Mouse (Mus musculus) gastrocnemius, postnatal 14 days (tissue): Measurements from ENCODE around the gene Odf3l2. TPM values are rescaled to one million over a fixed set of nuclear protein-coding genes. Genes with fewer than 3 reads are reported as not detected.

ENCODE experiments used
- DNase-seq: peaks from one replicate; pipeline ENCODE4 v3.0.0; 2021; ENCODE audit warnings: mixed read lengths
- intact Hi-C: fragments of 180-260 bp; cut with DNase I; formaldehyde crosslinking; loops from one replicate; pipeline ENCODE4 v1.15.1; 2025; ENCODE audit warnings: low total_unique reads
- long read RNA-seq, 2 experiments: library from polyadenylated mRNA; stranded (forward); transcript quantifications; one replicate each; pipeline ENCODE4 v2.0.0; 2021
- total RNA-seq, 2 experiments: library from RNA; stranded (reverse); gene quantifications; 2 replicates each; pipeline ENCODE4 v1.2.3; 2021

Odf3l2 gene
- 10 to 100 TPM in 1 of 2 experiments, 1 to 10 TPM in 1; 1.1 to 12.4 TPM for total RNA-seq
- long read RNA-seq, experiment 1, transcript Odf3l2-201 (4 exons, 1,248 nt): major isoform, 14 of 19 reads
- long read RNA-seq, experiment 1, partial matches to known transcripts: 2 of 19 reads
- long read RNA-seq, experiment 1, other reads (novel, unspliced or antisense): 3 of 19 reads
- long read RNA-seq, experiment 2, transcript Odf3l2-201 (4 exons, 1,248 nt): major isoform, 9 of 10 reads
- long read RNA-seq, experiment 2, partial matches to known transcripts: 0 of 10 reads
- long read RNA-seq, experiment 2, other reads (novel, unspliced or antisense): 1 of 10 reads

DNA sequence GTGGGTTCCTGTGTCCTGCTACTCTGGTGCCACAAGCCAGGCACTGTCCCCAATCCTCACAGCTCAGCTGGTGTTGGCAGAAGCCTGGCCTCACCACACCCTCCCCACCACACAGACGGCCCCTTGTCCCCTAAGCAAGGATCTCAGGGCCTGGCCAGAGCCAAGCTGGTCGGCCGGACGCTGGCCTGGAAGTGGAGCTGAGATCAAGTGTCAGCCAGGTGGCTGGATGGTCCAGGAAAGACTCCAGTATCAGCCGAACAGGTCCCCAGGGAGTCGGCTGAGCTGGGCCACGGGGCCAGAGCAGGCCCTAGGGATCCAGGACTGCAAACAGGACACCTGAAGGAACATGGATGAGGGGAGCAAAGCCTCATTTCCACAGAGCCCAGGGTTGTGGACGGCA, at the start of gene Odf3l2:
Gene Odf3l2 (minus strand): TSS at position 28 of the 400 bp plus-strand sequence.
- intact Hi-C loops: loop anchor here (5.0 kb wide), 1 partner anchor 48 kb away; no protein-coding TSS in a partner anchor
- peak; percentile 69 for DNase-seq

DNA sequence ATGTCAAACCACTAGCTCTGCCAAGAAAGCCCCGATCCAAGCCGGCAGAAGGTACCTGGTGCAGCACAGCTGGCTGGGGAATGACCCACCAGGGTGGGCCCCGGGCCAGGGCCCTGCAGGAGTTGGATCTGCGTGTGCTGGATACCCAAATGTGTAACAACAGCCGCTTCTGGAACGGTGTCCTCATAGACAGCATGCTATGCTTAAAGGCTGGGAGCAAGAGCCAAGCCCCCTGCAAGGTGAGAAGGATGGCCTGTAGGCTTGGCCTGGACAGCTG, 48.8 kb upstream of the Odf3l2 start:
- no peak for DNase-seq
- intact Hi-C loops: loop anchor here (5.0 kb wide), 1 partner anchor 93 kb away; no protein-coding TSS in a partner anchor

DNA sequence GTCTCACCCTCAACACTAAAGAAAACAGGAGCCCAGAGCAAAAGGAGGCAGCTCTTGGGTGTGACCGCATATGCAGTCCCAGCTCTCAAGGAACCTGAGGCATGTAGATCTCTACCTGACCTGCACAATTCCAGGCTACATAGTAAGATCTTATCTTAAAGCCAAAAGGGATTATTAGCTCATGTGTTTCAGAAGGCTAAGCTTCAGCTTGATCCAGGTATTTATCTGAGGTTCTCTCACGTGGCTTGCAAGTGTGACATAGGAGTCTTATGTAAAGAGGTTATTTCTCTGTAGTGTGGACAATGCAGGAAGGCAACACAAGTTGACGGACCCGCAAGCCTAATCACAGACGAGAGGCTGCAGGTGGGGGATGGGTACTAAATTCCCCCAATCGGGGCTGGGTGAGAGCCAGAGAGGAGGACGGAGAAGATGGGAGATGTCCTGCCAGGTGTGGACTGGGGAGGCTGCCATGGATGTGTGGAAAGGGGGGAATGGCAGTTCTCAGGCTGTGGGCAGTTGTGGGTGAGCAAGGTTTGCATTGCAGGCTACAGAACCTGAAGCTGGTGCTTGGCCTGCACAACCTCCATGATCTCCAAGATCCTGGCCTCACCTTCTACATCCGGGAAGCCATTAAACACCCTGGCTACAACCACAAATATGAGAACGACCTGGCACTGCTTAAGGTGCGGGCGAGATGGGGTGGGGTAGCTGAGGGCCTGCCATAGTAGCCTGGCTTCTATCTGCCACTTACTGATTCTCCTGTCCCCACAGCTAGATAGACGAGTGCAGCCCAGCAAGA, 48.2 kb upstream of the Odf3l2 start:
- no peak for DNase-seq
- intact Hi-C loops: loop anchor here (5.0 kb wide), 1 partner anchor 94 kb away; no protein-coding TSS in a partner anchor

DNA sequence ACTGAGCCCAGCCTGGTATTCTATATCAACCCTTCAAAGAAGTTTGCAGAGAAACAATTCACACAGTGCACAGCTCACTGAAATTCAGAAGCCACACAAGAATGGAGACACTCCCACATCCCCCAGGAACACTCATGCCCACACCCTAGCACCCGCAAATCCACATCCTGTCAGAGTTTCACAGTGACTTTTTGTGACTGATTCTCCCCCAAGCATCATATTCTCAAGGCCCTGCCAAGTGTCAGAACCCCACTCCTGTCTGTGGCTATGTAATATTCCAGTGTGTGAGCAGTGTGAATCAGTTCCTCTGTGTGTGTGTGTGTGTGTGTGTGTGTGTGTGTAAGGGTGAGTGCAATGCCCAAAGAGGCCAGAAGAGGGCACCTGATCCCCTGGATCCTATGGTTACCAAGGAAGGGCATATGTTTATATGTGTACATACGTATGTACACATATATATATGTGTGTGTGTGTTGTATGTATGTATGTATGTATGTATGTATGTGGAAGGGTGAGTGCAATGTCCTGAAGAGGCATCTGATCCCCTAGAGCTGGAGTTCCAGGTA, 46.5 kb upstream of the Odf3l2 start:
- no peak for DNase-seq
- intact Hi-C loops: loop anchor here (5.0 kb wide), 1 partner anchor 95 kb away; no protein-coding TSS in a partner anchor

DNA sequence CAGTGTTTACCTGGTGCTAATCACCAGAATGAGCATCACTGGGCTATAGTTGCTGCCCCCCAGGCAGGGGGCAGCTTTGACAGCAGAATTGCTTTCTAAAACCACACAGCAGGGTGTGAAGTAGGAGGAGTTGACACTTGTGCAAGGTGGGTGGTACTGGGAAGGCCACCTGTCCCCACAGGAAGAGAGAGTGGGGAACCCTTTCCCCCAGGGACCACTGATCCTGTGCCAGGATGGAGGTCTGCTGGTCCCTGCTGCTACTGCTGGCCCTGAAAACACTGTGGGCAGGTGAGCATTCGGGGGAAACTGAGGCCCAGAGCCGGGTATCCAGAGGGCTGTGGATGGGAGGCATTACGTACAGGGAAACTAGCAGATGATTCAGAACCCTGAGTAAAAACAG, 43.6 kb upstream of the Odf3l2 start:
- no peak for DNase-seq
- intact Hi-C loops: no loop called here

DNA sequence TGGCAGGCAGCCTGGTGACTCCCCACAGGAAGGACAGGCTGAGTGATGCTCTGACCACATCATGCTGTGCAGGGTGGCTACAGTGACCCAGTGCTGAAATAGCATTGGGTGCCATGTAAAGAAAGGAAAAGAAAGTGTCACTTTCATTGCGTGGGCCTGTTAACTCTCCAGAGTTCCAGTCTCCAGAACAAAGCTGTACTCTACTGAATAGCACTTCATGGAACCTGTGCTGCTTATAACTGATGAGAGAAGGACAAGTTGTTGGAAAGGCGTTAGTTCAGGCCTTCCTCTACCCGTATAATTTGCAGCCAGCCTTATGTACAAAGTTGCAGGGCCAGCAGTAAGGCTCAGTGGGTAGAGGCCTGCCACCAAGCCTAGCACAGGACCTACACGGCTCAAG, 43.2 kb upstream of the Odf3l2 start, which contains the start of gene Gzmm:
Gene Gzmm (plus strand): TSS at position 301 of the 400 bp plus-strand sequence.
- DNase-seq: no peak
- intact Hi-C loops: no loop called here

DNA sequence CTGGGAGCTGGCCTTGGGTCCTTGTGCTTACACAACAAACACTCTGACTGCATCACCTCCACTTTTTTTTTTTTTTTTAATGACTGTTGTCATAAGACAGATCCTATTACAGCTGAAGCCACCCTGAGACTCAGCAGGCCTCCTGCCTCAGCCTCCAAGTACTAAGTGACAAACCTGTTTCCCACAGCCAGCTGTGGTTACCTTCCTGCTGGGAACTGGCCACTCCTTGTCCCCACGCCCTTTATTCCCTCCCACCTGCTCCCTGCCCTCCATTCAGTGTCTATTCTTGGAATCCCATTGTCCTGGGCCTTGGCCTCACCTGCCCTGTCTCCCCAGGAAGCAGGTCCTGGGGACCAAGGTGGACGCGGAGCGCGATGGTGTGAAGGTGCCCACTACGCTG, 42.0 kb upstream of the Odf3l2 start:
- DNase-seq: no peak
- intact Hi-C loops: no loop called here

DNA sequence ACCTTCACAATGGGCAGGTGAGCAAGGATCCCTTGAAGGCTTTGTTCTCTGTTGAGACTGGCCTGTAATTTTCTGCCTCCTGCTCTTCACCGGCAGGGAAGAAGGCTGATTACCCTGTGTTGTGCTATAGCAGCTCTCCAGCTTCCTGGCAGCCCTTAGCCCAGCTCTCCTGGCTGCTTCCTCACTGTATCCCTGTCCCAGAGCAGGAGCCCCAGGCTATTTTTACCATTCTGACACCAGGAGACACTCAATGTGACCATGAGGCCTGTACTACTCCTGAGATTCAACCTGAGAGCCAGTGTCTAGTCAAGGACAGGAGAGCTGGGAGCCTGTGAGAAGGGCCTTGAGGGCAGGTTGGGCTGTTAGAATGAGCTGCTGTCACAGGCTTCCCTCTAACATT, 41.2 kb upstream of the Odf3l2 start:
- DNase-seq: no peak
- intact Hi-C loops: no loop called here

DNA sequence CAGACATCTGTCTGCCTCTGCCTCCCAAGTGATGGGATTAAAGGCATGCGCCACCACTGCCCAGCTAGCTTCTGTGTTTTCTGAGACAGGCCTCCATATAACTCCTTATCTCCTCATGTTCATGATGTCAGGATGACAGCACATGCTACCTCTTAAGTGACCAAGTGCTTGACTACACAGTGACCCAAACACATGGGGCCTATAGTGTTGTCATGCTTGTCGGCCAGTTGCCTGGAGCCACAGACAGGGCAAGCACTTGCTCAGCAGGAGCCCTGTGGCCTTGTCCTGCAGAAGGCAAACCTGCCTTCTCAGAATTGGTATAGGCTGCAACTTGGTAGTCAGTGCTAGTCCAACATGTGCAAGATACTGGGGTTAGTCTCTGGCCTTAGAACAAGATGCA, 40.7 kb upstream of the Odf3l2 start:
- intact Hi-C loops: no loop called here
- DNase-seq: no peak

DNA sequence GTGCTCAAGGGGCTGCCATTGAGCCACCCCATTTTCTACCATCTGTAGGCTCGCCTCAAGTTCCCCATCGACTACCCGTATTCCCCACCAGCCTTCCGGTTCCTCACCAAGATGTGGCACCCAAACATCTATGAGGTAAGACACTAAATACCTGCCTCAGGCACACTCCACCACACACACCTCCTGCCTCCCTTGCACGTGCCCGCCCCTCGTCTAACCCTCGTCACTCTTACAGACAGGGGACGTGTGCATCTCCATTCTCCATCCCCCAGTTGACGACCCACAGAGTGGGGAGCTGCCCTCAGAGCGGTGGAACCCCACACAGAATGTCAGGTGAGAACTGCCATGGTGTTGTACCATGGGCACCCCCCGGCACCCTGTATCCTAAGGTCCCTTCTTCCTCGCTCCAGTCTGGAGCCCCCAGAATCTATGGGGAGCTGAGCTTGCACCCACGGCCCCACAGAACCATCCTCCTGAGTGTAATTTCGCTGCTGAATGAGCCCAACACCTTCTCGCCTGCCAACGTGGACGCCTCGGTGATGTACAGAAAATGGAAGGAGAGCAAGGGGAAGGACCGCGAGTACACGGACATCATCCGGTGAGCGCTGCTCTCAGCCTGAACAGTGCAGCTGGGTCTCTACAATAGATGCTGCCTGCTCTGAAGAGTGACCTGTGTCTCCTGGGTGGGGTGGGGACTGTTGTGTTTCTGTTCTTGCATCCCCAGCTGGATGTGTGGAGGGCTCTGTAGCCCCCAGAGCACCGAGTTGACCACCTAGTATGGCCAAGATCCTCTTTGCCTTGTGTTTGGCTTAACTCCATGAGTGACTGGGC, 39.4 kb upstream of the Odf3l2 start:
- intact Hi-C loops: no loop called here
- DNase-seq: no peak

DNA sequence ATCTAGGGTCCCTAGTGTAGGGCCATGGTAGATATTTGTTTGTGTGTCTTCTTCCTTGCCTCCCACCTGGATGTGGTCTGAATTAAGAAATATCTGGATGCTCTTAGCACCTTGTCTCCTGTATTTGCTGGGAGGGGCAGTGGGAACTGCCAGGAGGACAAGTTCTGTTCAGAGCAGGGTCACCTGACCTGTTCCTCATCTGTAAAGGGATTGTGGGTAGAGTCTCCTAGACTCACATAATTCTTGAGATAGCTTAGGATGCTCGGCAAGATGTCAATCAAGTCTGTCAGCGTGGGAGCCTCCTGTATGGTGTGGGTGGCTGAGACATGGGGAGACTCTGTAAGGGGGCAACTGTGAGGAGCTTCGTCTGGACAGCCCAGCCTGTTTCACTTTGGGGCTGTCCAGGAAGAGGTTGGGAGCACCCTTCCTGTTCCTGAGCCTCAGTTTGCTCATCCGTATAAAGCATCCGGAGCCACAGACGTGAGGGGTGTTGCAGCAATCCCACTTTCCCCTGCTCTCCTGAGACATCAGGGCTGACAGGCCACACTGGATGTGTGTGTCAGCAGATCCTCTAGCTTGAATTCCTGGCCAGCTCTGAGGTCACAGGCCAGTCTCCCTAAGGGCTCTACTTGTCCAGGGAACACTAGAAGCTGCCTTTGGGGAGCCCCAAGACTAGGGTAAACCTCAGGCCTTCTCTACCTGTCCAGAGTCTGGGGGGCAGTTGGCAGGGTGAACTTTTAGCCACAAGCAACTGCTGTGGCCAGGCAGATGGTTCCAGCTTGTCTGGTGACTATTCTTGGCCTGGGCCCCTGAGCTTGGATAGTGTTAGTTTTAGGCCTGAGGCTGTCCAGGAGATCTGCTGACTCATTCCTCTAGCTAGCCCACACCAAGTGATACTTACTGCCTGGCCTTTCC, 38.4 kb upstream of the Odf3l2 start:
- peak; percentile 71 for DNase-seq
- intact Hi-C loops: no loop called here

DNA sequence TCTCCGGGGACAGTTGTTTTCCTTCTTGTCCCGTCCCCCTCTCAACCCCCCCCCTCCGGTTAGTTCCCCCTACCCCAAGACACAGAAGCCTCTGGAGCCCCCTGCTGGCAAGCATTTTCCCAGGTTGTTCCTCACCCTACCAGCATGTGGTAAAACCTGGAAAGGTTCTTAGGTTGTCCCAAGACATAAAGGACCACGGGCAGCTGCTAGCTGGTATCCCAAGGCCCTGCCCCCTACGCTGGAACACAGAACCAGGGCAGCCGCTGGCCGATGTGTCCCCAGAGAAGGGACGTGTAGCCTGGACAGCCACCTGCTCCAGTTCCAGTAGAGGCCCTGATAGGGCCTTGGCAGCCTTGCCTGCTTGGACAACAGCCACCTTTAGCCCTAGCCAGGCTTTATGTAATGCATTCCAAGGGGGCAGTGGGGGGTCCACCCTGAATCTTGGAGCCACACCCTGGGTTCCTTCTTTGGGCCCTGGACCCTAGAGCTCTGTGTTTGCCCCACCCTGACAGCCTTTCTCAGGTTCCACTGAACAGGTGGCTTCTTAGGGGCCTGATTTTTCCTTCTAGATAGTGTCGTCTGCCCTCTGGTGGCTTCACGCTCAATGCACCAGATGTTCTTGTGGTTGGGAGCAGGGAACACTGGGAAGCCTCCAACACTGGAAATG, 37.5 kb upstream of the Odf3l2 start:
- intact Hi-C loops: no loop called here
- DNase-seq: peak; percentile 63

DNA sequence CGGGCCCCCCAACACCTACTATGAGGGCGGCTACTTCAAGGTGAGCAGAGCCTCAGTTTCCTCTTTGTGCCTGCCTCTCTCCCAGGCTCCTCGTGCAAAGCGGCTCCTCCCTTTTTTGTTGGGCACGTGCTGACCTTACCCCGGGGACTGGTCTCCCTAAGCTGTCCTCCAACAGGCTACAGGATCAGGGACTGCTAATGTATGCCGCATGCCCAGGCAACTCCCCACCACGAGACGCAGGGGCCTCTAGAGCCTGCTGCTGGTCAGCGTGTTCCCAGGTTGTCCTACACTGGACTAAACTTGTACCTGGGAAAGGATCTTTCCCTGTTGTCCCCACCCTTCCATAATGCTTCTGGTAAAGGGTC, 37.0 kb upstream of the Odf3l2 start:
- DNase-seq: no peak
- intact Hi-C loops: no loop called here

DNA sequence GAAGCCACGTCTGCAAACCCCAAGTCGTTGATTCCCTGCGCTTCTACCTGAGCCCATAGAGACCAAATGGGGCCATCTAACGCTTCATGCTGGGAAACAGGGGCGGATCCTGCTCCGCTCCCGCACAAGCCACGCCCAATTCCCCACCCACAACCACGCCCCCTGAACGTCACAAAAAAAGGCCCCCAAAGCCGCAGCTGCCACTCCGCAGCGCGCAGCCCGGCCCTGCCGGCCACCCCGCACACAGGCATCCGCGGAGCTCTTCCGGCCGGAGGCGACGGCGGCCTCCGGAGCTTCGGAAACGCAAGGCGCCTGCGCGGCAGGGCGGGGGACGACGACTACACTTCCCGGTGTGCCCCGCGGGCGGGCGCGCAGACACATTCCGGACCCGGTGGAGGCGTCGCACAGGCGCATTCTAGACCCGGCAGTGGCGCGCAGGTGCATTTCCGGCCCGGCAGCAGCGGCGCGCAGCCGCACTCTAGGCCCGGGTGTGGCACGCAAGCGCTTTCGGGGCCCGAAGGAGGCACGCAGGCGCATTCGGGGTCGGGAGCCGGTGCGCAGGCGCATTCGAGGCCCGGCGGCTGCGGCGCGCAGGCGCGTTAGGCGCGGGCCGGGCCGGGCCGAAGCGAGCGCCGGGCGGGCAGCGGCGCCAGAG, 36.2 kb upstream of the Odf3l2 start, which contains the start of gene Cdc34:
Gene Cdc34 (plus strand): TSS at position 605 of the 655 bp plus-strand sequence.
- intact Hi-C loops: no loop called here
- peak; percentile 99 for DNase-seq

DNA sequence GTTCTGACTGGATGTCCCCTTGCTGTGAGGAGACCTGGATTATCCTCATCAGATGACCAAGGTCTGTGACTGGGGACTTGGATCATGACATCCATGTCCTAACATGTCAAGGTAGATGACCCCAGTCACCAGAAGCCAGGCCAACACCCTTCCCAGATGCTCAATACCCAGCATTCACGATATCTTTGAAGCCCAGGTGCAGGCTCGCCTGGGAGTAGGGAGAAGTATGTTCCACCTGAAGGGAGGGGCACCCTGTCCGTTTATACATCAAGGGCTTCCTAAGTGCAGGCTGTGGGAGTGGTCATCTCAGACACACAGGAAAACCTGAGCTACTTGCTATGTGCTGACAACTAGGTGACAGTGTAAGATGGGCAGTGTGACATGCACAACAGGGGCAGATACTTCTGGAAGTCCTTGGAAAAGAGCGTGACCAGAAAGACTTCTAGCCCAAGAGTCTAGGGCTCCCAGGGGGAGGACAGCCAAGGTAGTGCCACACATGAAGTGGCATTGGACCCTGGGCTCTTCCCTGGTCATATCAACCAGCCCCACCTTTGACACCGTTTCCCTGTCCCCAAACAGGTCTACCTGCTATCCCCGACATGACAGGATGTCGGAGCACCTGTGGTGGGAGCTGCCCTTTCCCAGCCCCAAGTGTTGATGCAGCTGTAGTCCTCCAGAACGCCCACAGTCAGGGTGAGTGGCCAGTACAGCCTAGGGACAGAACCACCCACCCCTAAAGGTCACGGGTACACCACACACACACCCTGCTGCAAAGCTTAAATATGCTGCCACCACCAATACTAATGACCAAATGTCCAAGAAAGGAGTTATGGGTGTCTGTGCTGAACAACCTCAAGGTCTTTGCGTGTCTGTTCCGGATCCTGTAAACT, 35.3 kb upstream of the Odf3l2 start:
- intact Hi-C loops: no loop called here
- no peak for DNase-seq

DNA sequence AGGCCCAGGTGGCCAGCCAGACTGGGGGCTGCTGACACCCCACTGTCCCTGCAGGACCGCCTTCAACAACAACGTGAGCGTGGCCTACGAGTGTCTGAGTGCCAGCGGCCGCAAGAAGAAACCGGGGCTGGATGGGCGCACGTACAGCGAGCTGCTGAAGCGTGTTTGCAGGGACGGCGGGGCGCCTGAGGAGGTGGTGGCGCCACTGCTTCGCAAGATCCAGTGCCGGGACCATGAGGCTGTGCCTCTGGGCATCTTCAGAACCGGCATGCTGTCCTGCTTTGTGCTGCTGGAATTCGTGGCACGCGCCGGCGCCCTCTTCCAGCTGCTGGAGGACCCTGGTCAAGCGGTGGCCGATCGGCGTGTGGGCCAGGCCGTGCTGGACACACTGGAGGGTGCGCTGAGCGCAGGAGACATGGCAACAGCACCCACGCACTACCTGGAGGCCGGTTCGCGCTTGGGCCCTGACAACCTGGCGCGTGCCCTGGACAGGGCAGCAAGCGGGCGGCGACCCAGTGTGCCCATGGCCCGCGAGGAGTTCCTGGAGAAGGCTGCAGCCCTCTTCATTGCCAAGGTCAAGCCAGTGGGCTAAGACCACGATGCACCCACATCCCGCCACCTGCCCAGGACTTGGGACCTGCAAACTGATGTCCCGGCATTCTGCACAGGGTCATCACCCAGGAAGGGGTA, 30.0 kb upstream of the Odf3l2 start:
- DNase-seq: no peak
- intact Hi-C loops: no loop called here
